Mouse (Mus musculus) CH12.LX (cell line): ENCODE measurements around the gene H2-M5. TPM values are rescaled to one million over a fixed set of nuclear protein-coding genes. Genes with fewer than 3 reads are reported as not detected.
A peak's percentile ranks its signal among the peaks of the same experiment; 100 is the strongest.

ENCODE experiments used
- DNase-seq: peaks from one replicate; pipeline ENCODE4 v3.0.0-alpha.2; 2013; ENCODE audit errors: extremely low read depth
- H3K27ac ChIP-seq: 2 replicates; pipeline ENCODE4 v1.5.1; 2012; ENCODE audit warnings: low read depth, mild to moderate bottlenecking, control low read depth, moderate library complexity; ENCODE audit not compliant: insufficient read depth
- H3K27me3 ChIP-seq: replicated peaks from 2 replicates; pipeline ENCODE3; 2012; ENCODE audit warnings: inconsistent platforms
- H3K36me3 ChIP-seq, 2 experiments: replicated peaks in 1 of 2; 2 replicates each; pipeline versions ENCODE3 to v1.6.1; 2012; ENCODE audit warnings: inconsistent platforms in 1 of 2, low read length in 1 of 2, mild to moderate bottlenecking in 1 of 2, mixed read lengths in 1 of 2, moderate library complexity in 1 of 2; ENCODE audit not compliant: control insufficient read depth in 1 of 2, insufficient read depth in 1 of 2
- H3K4me1 ChIP-seq, 2 experiments: 2 replicates each; pipeline ENCODE4 v1.6.1; 2012; ENCODE audit warnings: inconsistent platforms in 1 of 2, moderate library complexity in 1 of 2; ENCODE audit not compliant: insufficient read depth in 2 of 2, control insufficient read depth in 1 of 2
- H3K4me2 ChIP-seq: 2 replicates; pipeline ENCODE4 v1.6.1; 2012; ENCODE audit warnings: low read depth, mild to moderate bottlenecking, control low read depth; ENCODE audit not compliant: poor library complexity, insufficient read depth, severe bottlenecking
- H3K4me3 ChIP-seq, 3 experiments: fragments of 150-350 bp in 1 of 3; sonication (generic) in 1 of 3; replicated peaks in 1 of 3; 2 replicates each; pipeline versions ENCODE3 to v1.5.1; 2011 to 2012; ENCODE audit warnings: low read depth in 2 of 3, low read length in 2 of 3, mild to moderate bottlenecking in 2 of 3, moderate library complexity in 2 of 3, control low read depth in 1 of 3, improper control_type of control experiment in 1 of 3, inconsistent platforms in 1 of 3, mixed read lengths in 1 of 3; ENCODE audit not compliant: poor library complexity in 1 of 3
- H3K79me2 ChIP-seq: replicated peaks from 2 replicates; pipeline ENCODE4 v1.6.1; 2012; ENCODE audit warnings: mild to moderate bottlenecking, moderate library complexity; ENCODE audit not compliant: control insufficient read depth, poor library complexity, insufficient read depth, severe bottlenecking; ENCODE audit errors: extremely low read depth
- H3K9ac ChIP-seq: 2 replicates; pipeline ENCODE4 v1.6.1; 2012; ENCODE audit warnings: low read depth, mild to moderate bottlenecking, control low read depth, moderate library complexity; ENCODE audit not compliant: insufficient read depth
- H3K9me3 ChIP-seq: replicated peaks from 2 replicates; pipeline ENCODE3; 2012; ENCODE audit warnings: low read length, inconsistent platforms, mixed read lengths
- POLR2AphosphoS2 ChIP-seq: IDR thresholded peaks from 2 replicates; pipeline ENCODE4 v1.6.1; 2011; ENCODE audit warnings: low read depth, low read length, improper control_type of control experiment
- RAD21 ChIP-seq: IDR thresholded peaks from 2 replicates; pipeline ENCODE4 v1.6.1; 2011; ENCODE audit warnings: low read depth, mild to moderate bottlenecking, low read length, improper control_type of control experiment, moderate library complexity
- dilution Hi-C: fragments of 300-500 bp; cut with MboI; formaldehyde crosslinking; loops from 2 replicates; pipeline ENCODE4 v1.14.3; 2020; ENCODE audit warnings: low sequenced_read_pairs; ENCODE audit not compliant: extremely low pct_unique_long_range_greater_than_20kb, extremely low pct_ligation_motif_present
- in situ Hi-C: fragments of 300-500 bp; cut with MboI; formaldehyde crosslinking; loops from 3 replicates; pipeline ENCODE4 v1.14.3; 2019; ENCODE audit warnings: low sequenced_read_pairs, low pct_ligation_motif_present, low pct_unique_long_range_greater_than_20kb, mixed read lengths
- polyA plus RNA-seq: library from polyadenylated mRNA; unstranded; fragments of >175 nt; gene quantifications from 2 replicates; pipeline ENCODE4 v1.2.1, GENCODE M21; 2012; ENCODE audit warnings: low read depth; ENCODE audit not compliant: insufficient read length
- total RNA-seq, 2 experiments: library from RNA; depleted of rRNA; stranded (reverse); fragments of 300-350 nt in 1 of 2; fragments of >200 nt in 1 of 2; gene quantifications; 2 replicates each; pipeline ENCODE4 v1.2.3; 2012 to 2014

Gene H2-M5
- total and polyA plus RNA-seq, 3 experiments, result 1.1 to 2.2 (median 1.1) TPM

- dilution Hi-C loops (no loop called here), in situ Hi-C loops (no loop called here)
- Histone ChIP-seq H3K4me1 (peaks cover 9% of the 10 kb centered on the region in 2 experiments), H3K27ac (no peak overlapping the region), H3K9ac (peak overlapping the region; percentile 48; the same call in 1 of the 2 replicates), H3K79me2 (no peaks in the 10 kb centered on the region), H3K4me2 (peak overlapping the region; percentile 9; the same call in 1 of the 2 replicates), H3K4me3 (no peak overlapping the region), H3K36me3 (no peaks in the 10 kb centered on the region), H3K27me3 (no peaks in the 10 kb centered on the region), H3K9me3 (no peaks in the 10 kb centered on the region)
- no peak for DNase-seq
- TF ChIP-seq RAD21 (no peak), POLR2AphosphoS2 (no peak)
Observed at GRCm38 (mm10) chr17:36938056-36938455, 51.3 kb downstream of the H2-M5 start.

Other genes starting within 250 kb of the H2-M5 start
Only the 20 nearest of the 24 such genes appear.
- not detected in 2 replicates for gene H2-M10.6, start 177.4 kb downstream of the H2-M5 start, total RNA-seq (2012; rRNA removed)
- not detected in 2 replicates for gene H2-M10.6, start 177.4 kb downstream of the H2-M5 start, total RNA-seq (2014; rRNA removed)
- gene H2-M10.6, start 177.4 kb downstream of the H2-M5 start, polyA plus RNA-seq, result 0.20 and 0.27 TPM in 2 replicates
- gene Trim26, start 152.4 kb downstream of the H2-M5 start, total RNA-seq (2012; rRNA removed), result 17.1 and 19.1 TPM in 2 replicates
- gene Trim26, start 152.4 kb downstream of the H2-M5 start, total RNA-seq (2014; rRNA removed), result 13.6 and 14.2 TPM in 2 replicates
- 67.0 and 67.1 TPM in 2 replicates for gene Trim26, start 152.4 kb downstream of the H2-M5 start, polyA plus RNA-seq
- not detected in 2 replicates for gene Trim15, start 122.3 kb downstream of the H2-M5 start, total RNA-seq (2012; rRNA removed)
- gene Trim15, start 122.3 kb downstream of the H2-M5 start, total RNA-seq (2014; rRNA removed), result not detected in 2 replicates
- 0.14 TPM in 1 of 2 replicates, not detected in the other for gene Trim15, start 122.3 kb downstream of the H2-M5 start, polyA plus RNA-seq
- not detected in 2 replicates for gene Trim10, start 120.0 kb downstream of the H2-M5 start, total RNA-seq (2012; rRNA removed)
- gene Trim10, start 120.0 kb downstream of the H2-M5 start, total RNA-seq (2014; rRNA removed), result not detected in 2 replicates
- not detected in 2 replicates for gene Trim10, start 120.0 kb downstream of the H2-M5 start, polyA plus RNA-seq
- 0.13 TPM in 1 of 2 replicates, not detected in the other for gene Trim40, start 99.4 kb downstream of the H2-M5 start, total RNA-seq (2012; rRNA removed)
- not detected in 2 replicates for gene Trim40, start 99.4 kb downstream of the H2-M5 start, total RNA-seq (2014; rRNA removed)
- 0.14 and 0.22 TPM in 2 replicates for gene Trim40, start 99.4 kb downstream of the H2-M5 start, polyA plus RNA-seq
- gene Trim31, start 91.4 kb downstream of the H2-M5 start, total RNA-seq (2012; rRNA removed), result not detected in 2 replicates
- gene Trim31, start 91.4 kb downstream of the H2-M5 start, total RNA-seq (2014; rRNA removed), result not detected in 2 replicates
- gene Trim31, start 91.4 kb downstream of the H2-M5 start, polyA plus RNA-seq, result not detected in 2 replicates
- gene Rnf39, start 46.6 kb downstream of the H2-M5 start, total RNA-seq (2012; rRNA removed), result not detected in 2 replicates
- not detected in 2 replicates for gene Rnf39, start 46.6 kb downstream of the H2-M5 start, total RNA-seq (2014; rRNA removed)
- 0.40 TPM in 1 of 2 replicates, not detected in the other for gene Rnf39, start 46.6 kb downstream of the H2-M5 start, polyA plus RNA-seq
- 208 and 209 TPM in 2 replicates for gene Ppp1r11, start 37.8 kb downstream of the H2-M5 start, total RNA-seq (2012; rRNA removed)
- gene Ppp1r11, start 37.8 kb downstream of the H2-M5 start, total RNA-seq (2014; rRNA removed), result 120 and 128 TPM in 2 replicates
- gene Ppp1r11, start 37.8 kb downstream of the H2-M5 start, polyA plus RNA-seq, result 238 and 276 TPM in 2 replicates
- 66.9 and 80.3 TPM in 2 replicates for gene Znrd1, start 31.0 kb downstream of the H2-M5 start, total RNA-seq (2012; rRNA removed)
- gene Znrd1, start 31.0 kb downstream of the H2-M5 start, total RNA-seq (2014; rRNA removed), result 66.8 and 67.3 TPM in 2 replicates
- gene Znrd1, start 31.0 kb downstream of the H2-M5 start, polyA plus RNA-seq, result 74.5 and 98.1 TPM in 2 replicates
- gene Znrd1as, start 30.9 kb downstream of the H2-M5 start, total RNA-seq (2012; rRNA removed), result 8.1 and 8.6 TPM in 2 replicates
- 8.5 and 8.6 TPM in 2 replicates for gene Znrd1as, start 30.9 kb downstream of the H2-M5 start, total RNA-seq (2014; rRNA removed)
- 9.3 and 13.0 TPM in 2 replicates for gene Znrd1as, start 30.9 kb downstream of the H2-M5 start, polyA plus RNA-seq
- gene 2410137M14Rik, start 8.3 kb downstream of the H2-M5 start, total RNA-seq (2012; rRNA removed), result not detected in 2 replicates
- 0.31 TPM in 1 of 2 replicates, not detected in the other for gene 2410137M14Rik, start 8.3 kb downstream of the H2-M5 start, total RNA-seq (2014; rRNA removed)
- 0.40 TPM in 1 of 2 replicates, not detected in the other for gene 2410137M14Rik, start 8.3 kb downstream of the H2-M5 start, polyA plus RNA-seq
- gene Zfp57, start 11.6 kb upstream of the H2-M5 start, total RNA-seq (2012; rRNA removed), result not detected in 2 replicates
- not detected in 2 replicates for gene Zfp57, start 11.6 kb upstream of the H2-M5 start, total RNA-seq (2014; rRNA removed)
- gene Zfp57, start 11.6 kb upstream of the H2-M5 start, polyA plus RNA-seq, result 0.10 and 0.26 TPM in 2 replicates
- not detected in 2 replicates for gene Mog, start 33.9 kb upstream of the H2-M5 start, total RNA-seq (2012; rRNA removed)
- gene Mog, start 33.9 kb upstream of the H2-M5 start, total RNA-seq (2014; rRNA removed), result not detected in 2 replicates
- not detected in 2 replicates for gene Mog, start 33.9 kb upstream of the H2-M5 start, polyA plus RNA-seq
- 4.7 TPM in 2 replicates for gene Gabbr1, start 56.4 kb upstream of the H2-M5 start, total RNA-seq (2012; rRNA removed)
- 1.8 and 2.1 TPM in 2 replicates for gene Gabbr1, start 56.4 kb upstream of the H2-M5 start, total RNA-seq (2014; rRNA removed)
- 10.2 and 11.6 TPM in 2 replicates for gene Gabbr1, start 56.4 kb upstream of the H2-M5 start, polyA plus RNA-seq
- gene Olfr90, start 99.0 kb upstream of the H2-M5 start, total RNA-seq (2012; rRNA removed), result not detected in 2 replicates
- not detected in 2 replicates for gene Olfr90, start 99.0 kb upstream of the H2-M5 start, total RNA-seq (2014; rRNA removed)
- not detected in 2 replicates for gene Olfr90, start 99.0 kb upstream of the H2-M5 start, polyA plus RNA-seq
- gene Olfr91, start 108.7 kb upstream of the H2-M5 start, total RNA-seq (2012; rRNA removed), result not detected in 2 replicates
- gene Olfr91, start 108.7 kb upstream of the H2-M5 start, total RNA-seq (2014; rRNA removed), result not detected in 2 replicates
- gene Olfr91, start 108.7 kb upstream of the H2-M5 start, polyA plus RNA-seq, result not detected in 2 replicates
- not detected in 2 replicates for gene Olfr92, start 130.6 kb upstream of the H2-M5 start, total RNA-seq (2012; rRNA removed)
- not detected in 2 replicates for gene Olfr92, start 130.6 kb upstream of the H2-M5 start, total RNA-seq (2014; rRNA removed)
- not detected in 2 replicates for gene Olfr92, start 130.6 kb upstream of the H2-M5 start, polyA plus RNA-seq
- not detected in 2 replicates for gene Olfr93, start 172.0 kb upstream of the H2-M5 start, total RNA-seq (2012; rRNA removed)
- gene Olfr93, start 172.0 kb upstream of the H2-M5 start, total RNA-seq (2014; rRNA removed), result not detected in 2 replicates
- gene Olfr93, start 172.0 kb upstream of the H2-M5 start, polyA plus RNA-seq, result not detected in 2 replicates
- gene Ubd, start 204.4 kb upstream of the H2-M5 start, total RNA-seq (2012; rRNA removed), result 0.21 and 0.47 TPM in 2 replicates
- not detected in 2 replicates for gene Ubd, start 204.4 kb upstream of the H2-M5 start, total RNA-seq (2014; rRNA removed)
- gene Ubd, start 204.4 kb upstream of the H2-M5 start, polyA plus RNA-seq, result not detected in 2 replicates
- gene Olfr94, start 211.5 kb upstream of the H2-M5 start, total RNA-seq (2012; rRNA removed), result not detected in 2 replicates
- gene Olfr94, start 211.5 kb upstream of the H2-M5 start, total RNA-seq (2014; rRNA removed), result not detected in 2 replicates
- not detected in 2 replicates for gene Olfr94, start 211.5 kb upstream of the H2-M5 start, polyA plus RNA-seq